Mouse (Mus musculus) left cerebral cortex, postnatal 36 days (tissue): ENCODE measurements around the gene Hoxd12. TPM values are rescaled to one million over a fixed set of nuclear protein-coding genes. Genes with fewer than 3 reads are reported as not detected.

ENCODE experiments used
- DNase-seq, 2 experiments: peaks; one replicate each; pipeline ENCODE4 v3.0.0; 2021 to 2022; ENCODE audit warnings: low spot score in 2 of 2, mixed read lengths in 1 of 2
- intact Hi-C: fragments of 180-260 bp; cut with DNase I; formaldehyde crosslinking; loops from one replicate; pipeline ENCODE4 v1.15.1; 2025
- microRNA-seq: library from miRNA; unstranded; fragments of <30 nt; microRNA quantifications from one replicate; pipeline ENCODE4 v1.2.0, GENCODE M21; 2022
- total RNA-seq, 2 experiments: library from RNA; stranded (reverse); gene quantifications; 2 replicates each; pipeline ENCODE4 v1.2.3; 2021

Gene Hoxd12
- total RNA-seq, 2 experiments from 2014 or later = not detected

DNA sequence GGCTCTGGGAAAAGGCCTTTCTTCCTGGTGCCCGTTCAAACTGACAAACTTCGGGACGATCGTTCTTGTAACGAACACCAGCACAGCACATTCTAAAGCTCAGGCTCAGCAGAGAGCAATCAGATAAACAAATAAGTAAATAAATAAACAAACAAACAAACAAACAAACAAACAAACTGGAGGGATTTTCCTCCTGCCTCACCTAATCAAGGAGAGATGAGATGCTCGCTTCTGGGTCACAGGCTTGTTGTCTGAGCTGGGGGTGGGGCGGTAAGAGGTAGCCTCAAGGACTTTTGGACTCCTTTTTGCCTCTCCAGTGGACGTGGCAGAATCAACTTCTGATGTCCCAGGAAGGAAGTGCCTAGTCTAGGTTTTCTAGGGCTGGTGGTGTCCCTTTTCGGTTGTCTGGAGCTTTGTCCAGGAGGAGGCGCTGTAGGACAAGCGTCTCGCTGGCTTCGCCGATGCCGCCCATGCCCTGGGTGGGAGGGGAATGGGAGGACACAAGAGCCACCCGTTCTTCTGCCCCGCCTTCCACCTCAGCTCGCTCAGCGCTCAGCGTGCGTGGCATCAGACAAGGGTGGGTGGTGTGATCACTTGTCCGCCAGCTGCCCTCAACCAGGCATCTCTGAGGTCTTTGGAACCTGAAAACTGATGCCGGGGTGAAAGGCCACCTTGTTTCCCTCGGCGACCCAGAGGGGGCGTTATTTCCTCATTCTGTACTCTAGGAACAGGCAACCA, 40.9 kb downstream of the Hoxd12 start:
- DNase-seq = peak; percentile 64 to 70
- intact Hi-C loops = loop anchor here (5.0 kb wide), 4 partner anchors 247 to 597 kb away; no protein-coding TSS in a partner anchor

GRCm38 (mm10) chr2:74720384-74720783, 45.6 kb downstream of the Hoxd12 start:
- DNase-seq = no peak
- intact Hi-C loops = no loop called here

DNA sequence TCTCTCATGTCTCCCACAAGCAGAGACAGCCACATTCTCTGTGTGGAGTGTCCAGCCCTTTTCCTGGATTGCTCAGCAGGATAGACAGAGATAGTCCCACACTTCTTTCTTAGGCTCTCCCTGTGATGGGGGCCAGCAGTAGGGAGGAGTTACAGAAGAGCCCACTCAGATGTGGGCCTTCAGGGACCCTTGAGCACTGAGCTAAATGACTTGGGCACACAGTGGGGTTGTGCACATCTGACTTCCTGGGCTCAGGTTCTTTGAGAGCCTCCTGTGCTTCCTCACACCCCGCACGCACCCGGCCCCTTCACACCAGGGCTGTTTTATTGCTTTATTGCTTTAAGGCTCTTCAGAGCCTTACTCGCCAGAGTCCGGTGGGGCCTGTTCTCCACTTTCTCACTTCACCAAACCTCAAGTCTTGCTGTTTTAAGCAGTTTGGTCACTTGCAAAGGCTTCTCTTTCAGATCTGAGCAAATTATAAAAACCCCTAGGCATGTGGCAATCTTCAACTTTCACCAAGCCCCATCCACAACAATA, 46.2 kb downstream of the Hoxd12 start:
- intact Hi-C loops = no loop called here
- no peak for DNase-seq

- DNase-seq = no peak
- intact Hi-C loops = no loop called here
Observed at GRCm38 (mm10) chr2:74721882-74722281, 47.1 kb downstream of the Hoxd12 start.

GRCm38 (mm10) chr2:74722949-74723348, 48.1 kb downstream of the Hoxd12 start:
- no peak for DNase-seq
- intact Hi-C loops = no loop called here

DNA sequence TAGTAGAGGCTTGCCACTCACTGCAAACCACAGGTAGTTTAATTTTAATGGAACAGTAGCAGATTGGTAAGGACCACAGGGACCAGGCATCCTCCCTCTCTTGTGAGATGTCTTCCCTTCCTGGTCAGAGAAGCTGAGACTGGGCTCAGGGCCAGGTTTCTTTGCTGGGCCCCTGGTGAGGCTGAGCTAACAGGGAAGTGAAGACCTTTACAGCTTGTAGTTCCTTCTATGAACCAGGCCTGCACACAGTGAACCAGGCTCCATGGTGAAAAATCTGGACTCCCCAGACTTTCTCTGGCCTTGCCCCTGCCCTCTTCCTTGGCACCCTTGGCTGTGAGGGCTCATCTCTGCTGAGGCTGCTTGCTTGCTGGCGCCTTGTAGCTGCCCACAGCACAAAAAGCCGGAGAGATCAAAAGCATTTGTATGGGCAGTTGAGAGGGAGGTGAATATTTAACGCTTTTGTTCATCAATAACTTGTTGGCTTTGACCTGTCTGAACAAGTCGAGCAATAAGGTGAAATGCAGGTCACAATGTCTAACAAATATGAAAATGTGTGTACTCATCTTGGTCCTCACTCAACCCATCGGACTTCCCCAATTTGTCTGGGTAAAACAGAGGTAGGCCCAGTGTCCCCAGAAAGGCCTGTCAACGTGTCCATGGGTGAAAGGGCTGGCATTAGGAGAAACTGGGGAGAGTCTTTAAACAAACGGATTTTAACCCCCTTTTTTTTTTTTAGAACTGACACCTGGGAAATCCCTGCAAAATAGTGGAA, 49.6 kb downstream of the Hoxd12 start:
- no peak for DNase-seq
- intact Hi-C loops = no loop called here

GRCm38 (mm10) chr2:74725171-74725570, 50.4 kb downstream of the Hoxd12 start:
- intact Hi-C loops = no loop called here
- DNase-seq = no peak

DNA sequence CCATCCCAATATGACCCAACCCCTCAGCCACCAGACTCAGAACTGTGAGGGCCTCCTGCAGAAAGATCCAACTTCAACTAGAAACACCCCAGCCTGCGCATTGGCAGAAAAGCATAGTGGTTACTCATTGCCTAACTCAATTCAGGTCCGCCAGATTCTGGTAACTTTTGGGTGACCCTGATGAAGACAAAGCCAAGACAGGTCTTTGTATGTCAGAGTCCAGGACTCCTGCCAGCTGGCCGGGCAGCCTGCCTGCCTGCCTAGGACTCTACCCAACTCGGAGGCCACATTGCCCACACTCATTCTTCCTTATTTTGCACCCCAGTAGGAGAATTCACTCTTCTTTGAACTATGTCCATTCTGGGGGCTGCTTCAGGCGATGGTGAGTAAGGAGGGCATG, 51.7 kb downstream of the Hoxd12 start, which contains the start of gene Gm28230:
Gm28230 (plus strand) TSS at position 178 of the 400 bp plus-strand sequence.
- no peak for DNase-seq
- intact Hi-C loops = no loop called here

- intact Hi-C loops = no loop called here
- no peak for DNase-seq
Observed at GRCm38 (mm10) chr2:74726973-74727639, 52.3 kb downstream of the Hoxd12 start.

Small RNA genes within 50 kb of the gene (microRNA-seq; reads per million reads assigned to microRNA genes)
- gene Gm44463 (not detected), gene Mir10b (27.1 reads per million, percentile 43 among the genes with 10 or more reads in this experiment)

Other genes with a start within 250 kb of the Hoxd12 start
- gene Lnpk, start 95.6 kb upstream of the Hoxd12 start, total RNA-seq = 10 to 100 TPM; 70.4 to 78.0 TPM
- not detected for gene Evx2, start 15.5 kb upstream of the Hoxd12 start, total RNA-seq
- not detected for gene Hoxd13, start 6.7 kb upstream of the Hoxd12 start, total RNA-seq
- not detected for gene Hoxd11, start 4.5 kb downstream of the Hoxd12 start, total RNA-seq
- gene Hoxd10, start 16.9 kb downstream of the Hoxd12 start, total RNA-seq = not detected
- not detected for gene Hoxd9, start 22.7 kb downstream of the Hoxd12 start, total RNA-seq
- not detected for gene Hoxd8, start 29.6 kb downstream of the Hoxd12 start, total RNA-seq
- not detected for gene Hoxd3, start 36.9 kb downstream of the Hoxd12 start, total RNA-seq
- gene Hoxd4, start 36.9 kb downstream of the Hoxd12 start, total RNA-seq = not detected
- gene Gm28230, start 51.7 kb downstream of the Hoxd12 start, total RNA-seq = not detected
- gene Hoxd1, start 88.0 kb downstream of the Hoxd12 start, total RNA-seq = not detected
- gene Mtx2, start 150.8 kb downstream of the Hoxd12 start, total RNA-seq = 10 to 100 TPM; 45.3 to 45.4 TPM